Mouse (Mus musculus) C2C12 (cell line): ENCODE measurements around the gene Dnajc5g. TPM values are rescaled to one million over a fixed set of nuclear protein-coding genes. Genes with fewer than 3 reads are reported as not detected.

Experiments
- H3K27me3 ChIP-seq: one replicate; pipeline ENCODE4 v1.6.1; 2011; ENCODE audit not compliant: control insufficient read depth, insufficient read depth, insufficient read length
- H3K36me3 ChIP-seq: one replicate; pipeline ENCODE4 v1.6.1; 2011; ENCODE audit not compliant: control insufficient read depth, insufficient read depth
- H3K4me3 ChIP-seq: one replicate; pipeline ENCODE4 v1.5.1; 2011; ENCODE audit warnings: mild to moderate bottlenecking, control low read depth; ENCODE audit not compliant: poor library complexity, insufficient read depth, severe bottlenecking
- H3K79me2 ChIP-seq: one replicate; pipeline ENCODE4 v1.6.1; 2011; ENCODE audit not compliant: control insufficient read depth, insufficient read depth
- H3K79me3 ChIP-seq: one replicate; pipeline ENCODE4 v1.6.1; 2011; ENCODE audit warnings: low read depth, control low read depth
- H3ac ChIP-seq: one replicate; pipeline ENCODE3; 2011; ENCODE audit warnings: low read depth; ENCODE audit not compliant: control insufficient read depth, insufficient read length
- CEBPB ChIP-seq: IDR thresholded peaks from one replicate; pipeline ENCODE4 v1.6.1; 2011; ENCODE audit warnings: low read depth, mild to moderate bottlenecking, control low read depth, moderate library complexity
- CTCF ChIP-seq: IDR thresholded peaks from one replicate; pipeline ENCODE4 v1.5.1; 2011; ENCODE audit not compliant: control insufficient read depth, insufficient read depth, insufficient read length
- FOSL1 ChIP-seq: IDR thresholded peaks from one replicate; pipeline ENCODE4 v1.8.0; 2011; ENCODE audit warnings: mild to moderate bottlenecking, low read length; ENCODE audit not compliant: poor library complexity, insufficient read depth, severe bottlenecking
- MAX ChIP-seq: IDR thresholded peaks from one replicate; pipeline ENCODE4 v1.6.1; 2011; ENCODE audit warnings: mild to moderate bottlenecking, control low read depth
- MYOD1 ChIP-seq: IDR thresholded peaks from one replicate; pipeline ENCODE4 v1.6.1; 2011; ENCODE audit warnings: low read depth; ENCODE audit not compliant: control insufficient read depth, insufficient read length
- MYOG ChIP-seq: IDR thresholded peaks from one replicate; pipeline ENCODE4 v1.6.1; 2011; ENCODE audit not compliant: control insufficient read depth, insufficient read length; ENCODE audit errors: extremely low read depth
- USF1 ChIP-seq: IDR thresholded peaks from one replicate; pipeline ENCODE4 v1.6.1; 2011; ENCODE audit warnings: low read depth, mild to moderate bottlenecking, control low read depth, moderate library complexity
- long read RNA-seq, 2 experiments: library from polyadenylated mRNA; unstranded; transcript quantifications; one replicate each; pipeline ENCODE4 v2.0.0; 2019 to 2020
- polyA plus RNA-seq: library from polyadenylated mRNA; unstranded; fragments of >200 nt; fragmentation: generic; extraction: Trizol; gene quantifications from one replicate; pipeline ENCODE4 v1.2.1, GENCODE M21; 2012; ENCODE audit warnings: missing spikeins

Gene Dnajc5g
- polyA plus RNA-seq: not detected
- long read RNA-seq, experiment 1: 0 reads
- long read RNA-seq, experiment 2: 0 reads

DNA sequence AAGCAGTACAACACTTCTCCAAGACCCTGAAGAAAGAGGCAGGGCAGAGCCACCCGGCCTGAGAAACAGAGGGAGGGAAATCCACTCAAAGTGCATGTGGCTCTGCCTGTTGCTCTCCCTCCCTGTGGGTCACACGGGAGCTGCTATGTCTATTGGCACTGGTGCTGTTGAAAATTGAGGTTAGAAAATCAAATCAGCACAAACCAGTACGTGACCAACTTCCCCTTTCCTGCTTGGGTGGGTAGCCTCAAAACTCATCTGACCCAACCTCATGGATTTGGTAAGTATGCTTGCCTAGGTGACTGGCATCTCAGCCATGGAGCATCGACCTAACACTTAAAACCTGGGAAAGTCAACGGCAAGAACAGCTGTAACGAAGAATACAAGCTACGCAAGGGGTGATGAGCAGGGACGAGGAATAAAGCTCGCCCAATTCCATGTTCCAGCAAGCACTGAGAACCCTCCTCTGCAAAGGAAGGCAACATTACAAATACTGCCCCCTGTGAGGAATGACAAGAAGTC, at the start of gene Dnajc5g:
Gene Dnajc5g (plus strand): TSS at position 472 of the 522 bp plus-strand sequence.
- no peaks in the 10 kb centered on the region for H3K36me3 ChIP-seq
- no peaks in the 10 kb centered on the region for H3K79me3 ChIP-seq
- TF ChIP-seq MYOD1 (no peak), CEBPB (no peak), USF1 (no peak), FOSL1 (no peak), MAX (no peak), MYOG (no peak), CTCF (no peak)
- H3K79me2 ChIP-seq: no peaks in the 10 kb centered on the region
- H3ac ChIP-seq: no peak within 1 kb of the TSS
- H3K27me3 ChIP-seq: peaks cover 28% of the 10 kb centered on the region
- H3K4me3 ChIP-seq: no peak within 1 kb of the TSS

DNA sequence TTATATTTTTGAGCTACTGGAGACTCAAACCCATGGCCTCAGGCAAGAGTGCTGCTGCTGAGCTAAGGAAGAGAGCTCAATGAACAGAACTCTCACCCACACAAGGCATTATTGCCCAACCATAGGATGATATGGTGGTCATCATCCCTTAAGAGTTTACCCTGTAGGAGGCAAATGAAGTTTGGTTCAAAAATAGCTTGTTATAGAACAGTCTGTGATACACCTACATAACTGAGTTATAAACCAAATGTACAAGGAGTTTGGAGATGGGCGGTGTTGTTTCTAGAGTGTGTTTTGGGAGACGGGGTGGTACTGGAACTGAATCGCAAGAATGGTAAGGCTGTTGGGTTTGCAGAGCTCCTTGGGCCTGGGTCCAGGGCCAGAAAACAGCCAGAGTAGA, 36.3 kb upstream of the Dnajc5g start:
- H3K79me3 ChIP-seq: no peaks in the 10 kb centered on the region
- no peaks in the 10 kb centered on the region for H3K27me3 ChIP-seq
- H3K79me2 ChIP-seq: no peaks in the 10 kb centered on the region
- TF ChIP-seq FOSL1: no peak
- TF ChIP-seq MYOG: no peak
- no peak for TF ChIP-seq CEBPB
- no peak for TF ChIP-seq CTCF
- TF ChIP-seq USF1: no peak
- no peak for TF ChIP-seq MYOD1
- TF ChIP-seq MAX: no peak
- H3K36me3 ChIP-seq: peaks cover 77% of the 10 kb centered on the region
- H3ac ChIP-seq: no peak overlapping the region
- H3K4me3 ChIP-seq: no peak overlapping the region

DNA sequence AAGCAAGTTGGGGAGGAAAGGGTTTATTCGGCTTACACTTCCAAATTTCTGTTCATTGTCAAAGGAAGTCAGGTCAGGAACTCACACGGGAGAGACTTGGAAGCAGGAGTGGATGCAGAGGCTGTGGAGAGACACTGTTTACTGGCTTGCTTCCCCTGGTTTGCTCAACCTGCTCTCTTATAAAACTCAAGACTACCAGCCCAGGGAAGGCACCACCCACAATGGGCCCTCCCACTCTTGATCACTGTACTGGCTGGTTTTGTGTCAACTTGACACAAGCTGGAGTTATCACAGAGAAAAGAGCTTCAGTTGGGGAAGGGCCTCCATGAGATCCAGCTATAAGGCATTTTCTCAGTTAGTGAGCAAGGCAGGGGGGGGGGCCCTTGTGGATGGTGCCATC, 35.0 kb upstream of the Dnajc5g start:
- Histone ChIP-seq H3K36me3 (peaks cover 84% of the 10 kb centered on the region), H3K79me3 (no peaks in the 10 kb centered on the region), H3K4me3 (no peak overlapping the region), H3ac (no peak overlapping the region), H3K79me2 (no peaks in the 10 kb centered on the region), H3K27me3 (no peaks in the 10 kb centered on the region)
- no peak for TF ChIP-seq CEBPB
- no peak for TF ChIP-seq MYOG
- no peak for TF ChIP-seq MAX
- no peak for TF ChIP-seq USF1
- TF ChIP-seq FOSL1: no peak
- no peak for TF ChIP-seq CTCF
- no peak for TF ChIP-seq MYOD1

DNA sequence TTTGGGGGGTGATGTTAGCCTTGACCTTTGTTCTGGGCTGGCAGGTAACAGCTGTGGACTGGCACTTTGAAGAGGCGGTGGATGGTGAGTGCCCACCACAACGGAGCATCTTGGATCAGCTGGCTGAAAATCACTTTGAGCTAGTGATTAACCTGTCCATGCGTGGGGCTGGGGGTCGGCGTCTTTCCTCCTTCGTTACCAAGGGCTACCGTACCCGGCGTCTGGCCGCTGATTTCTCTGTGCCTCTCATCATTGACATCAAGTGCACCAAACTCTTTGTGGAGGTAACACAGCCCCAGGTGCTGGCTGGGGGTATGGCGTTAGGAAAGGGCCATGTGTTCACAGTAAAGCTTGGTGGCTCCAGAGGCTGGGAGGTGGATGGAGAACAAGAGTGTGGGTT, 34.3 kb upstream of the Dnajc5g start:
- TF ChIP-seq MAX: no peak
- TF ChIP-seq MYOG: no peak
- no peak for TF ChIP-seq FOSL1
- no peak for TF ChIP-seq USF1
- no peak for TF ChIP-seq MYOD1
- no peak for TF ChIP-seq CEBPB
- TF ChIP-seq CTCF: no peak
- Histone ChIP-seq H3K4me3 (no peak overlapping the region), H3K79me2 (no peaks in the 10 kb centered on the region), H3K27me3 (no peaks in the 10 kb centered on the region), H3ac (no peak overlapping the region), H3K79me3 (no peaks in the 10 kb centered on the region), H3K36me3 (peaks cover 82% of the 10 kb centered on the region)

DNA sequence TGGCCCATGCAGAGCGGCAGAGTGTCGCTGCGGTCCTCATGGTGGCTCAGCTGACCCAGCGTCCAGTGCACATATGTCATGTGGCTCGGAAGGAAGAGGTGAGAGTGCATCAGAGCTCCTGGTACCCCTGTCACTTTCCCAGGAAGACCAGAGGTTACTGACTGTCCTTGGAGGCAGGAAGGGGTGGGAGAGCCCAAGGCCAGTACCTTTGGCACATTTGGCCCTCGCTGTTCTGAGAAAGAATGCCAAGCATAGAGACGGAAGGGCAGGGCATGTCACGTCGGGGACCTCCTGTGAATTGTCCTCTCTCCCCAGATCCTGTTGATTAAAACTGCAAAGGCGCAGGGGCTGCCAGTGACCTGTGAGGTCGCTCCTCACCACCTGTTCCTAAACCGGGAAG, 32.9 kb upstream of the Dnajc5g start:
- Histone ChIP-seq H3K79me2 (no peaks in the 10 kb centered on the region), H3K79me3 (no peaks in the 10 kb centered on the region), H3ac (no peak overlapping the region), H3K36me3 (peaks cover 82% of the 10 kb centered on the region), H3K27me3 (no peaks in the 10 kb centered on the region), H3K4me3 (no peak overlapping the region)
- TF ChIP-seq MAX: no peak
- TF ChIP-seq USF1: no peak

DNA sequence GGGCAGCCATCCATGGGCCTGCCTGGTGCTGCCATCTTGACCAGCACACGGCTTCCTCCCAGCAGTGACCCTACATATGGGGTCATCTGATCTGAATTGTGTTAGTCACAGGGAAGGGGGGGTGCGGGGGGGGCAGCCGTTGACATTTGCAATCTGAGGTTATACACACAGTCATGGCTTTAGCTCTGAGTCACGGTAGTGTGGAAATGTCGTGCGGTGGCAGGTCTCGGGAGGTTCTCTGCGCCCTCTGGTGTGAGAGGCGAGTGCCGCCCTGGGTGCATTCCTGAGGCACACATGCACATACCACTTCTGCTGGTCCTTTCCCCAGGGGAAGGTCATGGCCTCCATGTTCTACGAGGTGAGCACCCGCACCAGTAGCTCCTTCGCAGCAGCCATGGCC, 29.7 kb upstream of the Dnajc5g start:
- H3K79me2 ChIP-seq: no peaks in the 10 kb centered on the region
- TF ChIP-seq FOSL1 (peak; percentile 20), CTCF (no peak), MYOG (no peak), MAX (no peak), CEBPB (peak; percentile 36), MYOD1 (no peak)
- no peak overlapping the region for H3ac ChIP-seq
- H3K79me3 ChIP-seq: no peaks in the 10 kb centered on the region
- H3K36me3 ChIP-seq: peaks cover 64% of the 10 kb centered on the region
- H3K27me3 ChIP-seq: no peaks in the 10 kb centered on the region
- H3K4me3 ChIP-seq: no peak overlapping the region
